Mouse (Mus musculus): ENCODE data around the gene Tcp11l2.

The Tcp11l2 gene

DNA sequence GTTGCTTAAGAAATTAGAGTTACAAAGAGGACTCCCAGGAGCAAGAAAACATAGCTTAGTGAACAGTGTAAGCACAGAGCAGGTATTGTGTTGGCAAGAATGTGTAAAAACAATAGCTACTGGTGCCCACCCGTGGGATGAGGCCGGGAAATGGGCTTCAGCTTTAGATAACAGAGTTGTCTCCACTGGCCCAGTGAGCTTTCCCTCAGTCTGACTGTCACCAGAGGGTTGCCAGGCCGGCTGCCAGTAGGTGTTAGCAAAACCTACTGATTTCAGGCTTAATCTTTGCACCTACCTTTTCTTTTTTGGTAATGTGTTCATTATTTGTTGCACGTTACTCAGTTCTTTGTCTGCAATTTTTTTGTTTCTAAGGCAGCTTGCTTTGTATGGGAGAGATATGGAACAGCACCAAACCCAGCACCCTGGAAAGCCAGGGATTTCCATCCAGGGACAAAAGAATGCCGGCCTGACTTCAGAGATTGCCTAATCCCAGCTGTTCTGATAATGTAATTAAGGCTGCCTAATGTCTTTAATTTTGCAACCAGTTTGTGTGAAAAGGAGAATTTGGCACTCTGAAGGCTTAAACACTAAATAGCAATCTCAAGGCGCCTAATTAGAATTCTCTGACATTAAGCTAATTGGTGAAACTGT is 81.1 kb downstream of the Tcp11l2 start:
- DNase-seq: no peak

DNA sequence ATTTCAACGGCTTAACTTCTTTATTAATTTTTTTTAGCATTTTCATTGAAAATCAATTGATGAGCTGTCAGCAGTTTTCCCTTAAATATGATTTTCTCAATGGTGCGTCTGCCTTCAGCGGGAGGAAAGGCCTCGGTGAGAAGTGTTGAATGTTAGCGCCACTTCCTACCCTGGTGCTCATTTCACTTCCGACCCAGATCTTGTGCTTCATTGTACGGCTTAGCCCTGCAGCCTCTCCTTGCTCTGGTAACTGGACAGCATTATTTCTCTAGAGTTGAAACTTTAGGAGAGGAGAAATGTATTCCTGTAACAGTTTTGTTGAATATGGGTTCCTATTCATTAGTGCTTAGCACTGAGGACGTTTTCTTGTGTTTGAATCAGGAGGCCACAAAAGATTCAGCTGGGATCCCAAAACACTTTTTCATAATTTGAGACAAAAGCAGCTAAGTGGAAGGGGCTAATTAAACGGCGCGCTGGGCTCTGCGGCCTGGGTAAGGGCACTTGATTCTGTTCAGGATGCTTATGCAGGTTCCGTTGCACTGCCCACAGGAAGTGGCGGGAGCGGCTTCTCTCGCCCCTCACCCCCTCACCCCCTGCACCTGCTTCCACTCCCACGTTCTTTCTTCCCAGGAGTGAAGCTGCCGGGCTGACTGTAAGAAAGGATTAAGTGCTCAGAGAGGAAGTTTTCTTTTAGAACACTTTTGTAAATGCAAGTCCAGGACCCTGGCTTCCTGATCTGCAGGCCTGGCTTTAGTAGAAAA is 81.8 kb downstream of the Tcp11l2 start:
- DNase-seq: no peak

DNA sequence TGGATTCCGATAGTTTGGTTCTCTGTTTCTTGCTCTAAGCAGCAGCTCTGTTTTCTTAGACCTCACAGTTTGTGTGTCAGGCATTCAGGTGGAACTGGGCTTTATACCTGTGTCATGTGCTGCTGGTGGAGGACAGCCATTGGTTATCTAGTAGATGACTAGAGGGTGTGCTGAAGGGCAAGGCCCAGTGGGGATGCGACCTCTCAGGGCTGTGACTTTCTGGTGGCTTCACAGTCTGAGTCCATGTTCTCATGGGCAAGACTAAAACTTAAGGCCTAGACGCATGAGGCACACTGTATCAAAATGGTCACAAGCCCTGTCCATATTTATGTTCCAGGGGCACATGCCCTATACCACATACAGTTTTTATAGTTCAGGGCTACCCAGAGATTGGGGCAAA is 82.9 kb downstream of the Tcp11l2 start:
- no peak for DNase-seq

DNA sequence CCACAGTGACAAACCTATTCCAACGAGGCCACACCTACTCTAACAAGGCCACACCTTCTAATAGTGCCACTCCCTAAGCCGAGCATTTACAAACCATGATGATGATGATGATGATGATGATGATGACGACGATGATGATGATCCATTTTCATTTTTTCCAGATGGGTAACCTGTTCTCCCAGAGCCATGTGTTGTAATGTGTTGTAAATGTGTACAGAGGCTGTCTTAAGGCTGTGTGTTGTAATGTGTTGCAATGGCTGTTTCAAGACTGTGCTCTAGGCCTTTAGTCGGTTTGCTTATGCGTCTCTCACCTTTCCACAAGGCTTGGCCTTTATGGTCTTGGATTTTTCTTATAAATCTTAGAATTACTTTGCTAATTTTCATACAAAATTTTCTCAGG is 85.7 kb downstream of the Tcp11l2 start:
- no peak for DNase-seq
